Mouse (Mus musculus) small intestine, adult 2 months (tissue): ENCODE measurements around the gene Snap25. TPM values are rescaled to one million over a fixed set of nuclear protein-coding genes. Genes with fewer than 3 reads are reported as not detected.

Experiments used
- H3K27ac ChIP-seq: fragments of 200-500 bp; 2 replicates; pipeline ENCODE4 v1.5.1; 2012; ENCODE audit warnings: low read depth, low read length, control low read depth, inconsistent platforms; ENCODE audit not compliant: insufficient read depth
- H3K27me3 ChIP-seq: fragments of 200-500 bp; 2 replicates; pipeline ENCODE4 v1.6.1; 2012; ENCODE audit warnings: mild to moderate bottlenecking, moderate library complexity, low read length, inconsistent platforms; ENCODE audit not compliant: control insufficient read depth, insufficient read depth
- H3K36me3 ChIP-seq: fragments of 200-500 bp; 2 replicates; pipeline ENCODE4 v1.6.1; 2012; ENCODE audit warnings: mild to moderate bottlenecking, low read length, control low read depth, inconsistent platforms; ENCODE audit not compliant: control insufficient read depth, insufficient read depth
- H3K4me1 ChIP-seq: fragments of 200-500 bp; 2 replicates; pipeline ENCODE4 v1.6.1; 2012; ENCODE audit warnings: low read length, inconsistent platforms, mixed read lengths; ENCODE audit not compliant: control insufficient read depth, insufficient read depth, insufficient read length
- H3K4me3 ChIP-seq: fragments of 200-500 bp; 2 replicates; pipeline ENCODE4 v1.5.1; 2012; ENCODE audit warnings: low read depth, mild to moderate bottlenecking, control low read depth, inconsistent platforms, low read length, moderate library complexity
- CTCF ChIP-seq: fragments of 200-500 bp; IDR thresholded peaks from 2 replicates; pipeline ENCODE4 v1.5.1; 2012; ENCODE audit warnings: low read depth, mild to moderate bottlenecking, control low read depth, inconsistent platforms, low read length, moderate library complexity, mixed read lengths; ENCODE audit not compliant: insufficient replicate concordance, insufficient read length; ENCODE audit errors: extremely low read depth
- POLR2A ChIP-seq: fragments of 200-500 bp; IDR thresholded peaks from 2 replicates; pipeline ENCODE4 v1.6.1; 2012; ENCODE audit warnings: low read depth, mild to moderate bottlenecking, control low read depth, inconsistent platforms, low read length, moderate library complexity
- WGBS: fragments of 180-500 bp; shearing (Covaris S2); methylation state at CpG from one replicate; pipeline ENCODE4 v1.1.7; 2018; 5-methylcytosine and 5-hydroxymethylcytosine counted together
- polyA plus RNA-seq: library from polyadenylated mRNA; depleted of rRNA; stranded (reverse); fragments of >200 nt; gene quantifications from 2 replicates; pipeline ENCODE4 v1.2.3, GENCODE M21; 2012

Gene Snap25
- polyA plus RNA-seq, 1 experiment: 1.2 TPM

- no peaks in the 10 kb centered on the region for H3K36me3 ChIP-seq
- no peak overlapping the region for H3K4me3 ChIP-seq
- H3K27ac ChIP-seq: no peak overlapping the region
- TF ChIP-seq POLR2A: no peak
- TF ChIP-seq CTCF: no peak
- WGBS: 53% methylated on average over 1 of the region's 1 CpGs
- no peaks in the 10 kb centered on the region for H3K4me1 ChIP-seq
- H3K27me3 ChIP-seq: no peaks in the 10 kb centered on the region
Observed at GRCm38 (mm10) chr2:136691681-136692080, 21.6 kb upstream of the Snap25 start.

GRCm38 (mm10) chr2:136699429-136700227 is 13.6 kb upstream of the Snap25 start:
- Histone ChIP-seq H3K27me3 (no peaks in the 10 kb centered on the region), H3K4me3 (no peak overlapping the region), H3K36me3 (no peaks in the 10 kb centered on the region), H3K4me1 (no peaks in the 10 kb centered on the region), H3K27ac (no peak overlapping the region)
- 72% methylated on average over 3 of the region's 3 CpGs for WGBS
- TF ChIP-seq POLR2A (no peak), CTCF (no peak)

DNA sequence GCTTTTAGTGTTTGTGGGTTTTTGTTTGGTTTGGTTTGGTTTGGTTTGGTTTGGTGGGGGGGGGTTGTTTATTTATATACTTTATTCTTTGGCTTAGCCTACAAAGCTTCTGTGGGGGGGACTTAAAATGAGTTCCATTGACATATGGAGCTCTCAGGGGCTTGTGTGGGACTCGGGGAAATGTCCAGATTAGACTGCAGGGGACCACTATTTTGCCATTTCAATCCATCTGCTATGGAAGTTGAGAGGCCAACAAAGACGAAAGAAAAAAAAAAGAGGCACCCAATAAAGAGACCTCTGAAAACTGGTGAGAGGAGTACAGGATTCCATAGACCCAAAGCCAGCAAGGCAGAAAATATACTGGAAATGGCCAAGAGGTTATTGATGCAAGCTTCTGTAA is 9.9 kb upstream of the Snap25 start:
- TF ChIP-seq CTCF (no peak), POLR2A (no peak)
- H3K4me1 ChIP-seq: no peaks in the 10 kb centered on the region
- no peaks in the 10 kb centered on the region for H3K36me3 ChIP-seq
- H3K27me3 ChIP-seq: no peaks in the 10 kb centered on the region
- WGBS: 73% methylated on average over 2 of the region's 2 CpGs
- no peak overlapping the region for H3K27ac ChIP-seq
- no peak overlapping the region for H3K4me3 ChIP-seq

DNA sequence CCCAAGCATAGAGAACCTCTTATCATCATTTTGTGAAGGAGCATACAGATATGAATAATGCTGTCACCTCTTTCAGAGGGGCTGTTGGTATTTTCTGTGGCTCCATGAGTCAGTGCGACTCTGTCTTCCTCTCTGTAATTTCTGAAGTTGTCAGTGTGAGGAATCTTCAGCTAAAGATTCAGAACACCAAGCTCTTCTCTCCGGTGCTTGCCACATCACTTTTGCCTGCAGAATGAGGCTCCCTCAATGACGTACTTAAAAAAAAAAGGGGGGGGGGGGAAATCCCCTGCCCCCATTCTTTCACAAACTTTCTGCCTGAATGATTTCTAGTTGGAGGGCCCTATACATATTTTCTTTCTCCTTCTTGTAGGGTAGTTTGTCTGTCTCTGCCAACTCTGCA is 2.1 kb upstream of the Snap25 start:
- Histone ChIP-seq H3K27me3 (peaks cover 2% of the 10 kb centered on the region), H3K4me3 (no peak overlapping the region), H3K4me1 (peaks cover 5% of the 10 kb centered on the region; the same call in 1 of the 2 replicates), H3K36me3 (no peaks in the 10 kb centered on the region), H3K27ac (no peak overlapping the region)
- 57% methylated on average over 3 of the region's 3 CpGs for WGBS
- TF ChIP-seq POLR2A (no peak), CTCF (no peak)

DNA sequence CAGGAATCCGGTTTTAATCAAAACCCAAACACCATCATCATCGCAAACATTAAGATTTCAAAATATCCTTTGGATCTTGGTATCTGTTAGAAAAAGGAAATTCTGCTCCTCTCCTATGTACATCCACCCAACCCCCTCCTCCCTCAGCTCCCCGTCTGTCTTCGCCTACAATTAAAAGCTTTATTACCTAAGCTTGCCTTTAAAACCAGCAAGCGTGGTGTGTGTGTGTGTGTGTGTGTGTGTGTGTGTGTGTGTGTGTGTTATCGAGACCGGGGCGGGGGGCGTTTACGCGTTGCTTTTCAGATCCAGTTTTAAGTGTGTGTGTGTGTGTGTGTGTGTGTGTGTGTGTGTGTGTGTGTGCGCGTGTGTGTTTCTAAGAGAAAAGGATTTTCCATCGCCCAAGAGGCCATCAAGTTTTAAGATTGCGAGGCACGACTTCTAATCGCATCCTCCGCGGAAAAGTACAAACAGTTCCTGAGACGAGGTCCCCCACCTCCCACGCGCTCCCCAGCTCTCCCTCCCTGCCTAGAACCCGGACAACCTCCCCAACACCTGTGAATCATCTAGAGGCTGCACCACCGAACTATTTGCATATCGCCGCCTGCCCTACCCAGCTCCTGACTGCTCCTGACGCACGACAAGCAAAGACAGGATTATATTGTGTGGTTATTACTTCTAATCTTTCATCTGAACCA is 1.4 kb upstream of the Snap25 start:
- Histone ChIP-seq H3K27me3 (peaks cover 2% of the 10 kb centered on the region), H3K27ac (no peak overlapping the region), H3K36me3 (no peaks in the 10 kb centered on the region), H3K4me1 (peaks cover 5% of the 10 kb centered on the region; the same call in 1 of the 2 replicates), H3K4me3 (peak overlapping the region; percentile 29)
- WGBS: 7% methylated on average over 28 of the region's 28 CpGs
- TF ChIP-seq CTCF: no peak
- no peak for TF ChIP-seq POLR2A

- WGBS: 9% methylated on average over 13 of the region's 13 CpGs
- TF ChIP-seq CTCF (no peak), POLR2A (no peak)
Observed at GRCm38 (mm10) chr2:136712441-136713015, 725 bp upstream of the Snap25 start.

DNA sequence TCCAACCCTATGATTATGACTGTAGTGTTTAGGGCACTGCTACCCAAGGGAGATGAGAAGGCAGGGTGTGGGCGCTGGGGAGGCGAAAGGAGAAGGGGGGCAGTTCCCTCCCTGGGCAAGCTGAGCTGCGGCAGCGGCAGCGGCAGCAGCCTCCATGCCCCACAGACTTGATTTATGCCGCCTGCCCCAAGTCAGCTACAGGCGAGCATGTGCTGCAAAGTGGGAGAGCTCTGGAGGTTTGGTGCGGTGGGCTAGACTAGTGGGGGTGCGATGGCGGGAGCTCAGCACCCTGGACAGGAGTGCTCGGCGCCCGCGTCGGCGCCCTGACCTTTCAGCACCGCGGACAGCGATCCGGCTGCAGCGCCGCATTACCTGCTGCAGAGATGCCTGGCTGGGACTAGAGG is 757 bp downstream of the Snap25 start:
- peaks cover 2% of the 10 kb centered on the region for H3K27me3 ChIP-seq
- peaks cover 5% of the 10 kb centered on the region; the same call in 1 of the 2 replicates for H3K4me1 ChIP-seq
- H3K27ac ChIP-seq: no peak overlapping the region
- H3K36me3 ChIP-seq: no peaks in the 10 kb centered on the region
- H3K4me3 ChIP-seq: no peak overlapping the region
- 3% methylated on average over 22 of the region's 22 CpGs for WGBS
- TF ChIP-seq CTCF: no peak

More at GRCm38 (mm10) chr2:136712441-136713015, 725 bp upstream of the Snap25 start:
- Histone ChIP-seq H3K36me3 (no peaks in the 10 kb centered on the region), H3K4me3 (no peak overlapping the region), H3K27me3 (peaks cover 2% of the 10 kb centered on the region), H3K4me1 (peaks cover 5% of the 10 kb centered on the region; the same call in 1 of the 2 replicates), H3K27ac (no peak overlapping the region)
